Mouse (Mus musculus): ENCODE results near the gene Smug1. TPM values are rescaled to one million over a fixed set of nuclear protein-coding genes. Genes with fewer than 3 reads are reported as not detected.

Gene Smug1
- polyA plus RNA-seq (2016; fragmentation: Nextera tagmentation; extraction: Ambion mirVana): 24.6 and 27.4 TPM in 2 replicates

DNA sequence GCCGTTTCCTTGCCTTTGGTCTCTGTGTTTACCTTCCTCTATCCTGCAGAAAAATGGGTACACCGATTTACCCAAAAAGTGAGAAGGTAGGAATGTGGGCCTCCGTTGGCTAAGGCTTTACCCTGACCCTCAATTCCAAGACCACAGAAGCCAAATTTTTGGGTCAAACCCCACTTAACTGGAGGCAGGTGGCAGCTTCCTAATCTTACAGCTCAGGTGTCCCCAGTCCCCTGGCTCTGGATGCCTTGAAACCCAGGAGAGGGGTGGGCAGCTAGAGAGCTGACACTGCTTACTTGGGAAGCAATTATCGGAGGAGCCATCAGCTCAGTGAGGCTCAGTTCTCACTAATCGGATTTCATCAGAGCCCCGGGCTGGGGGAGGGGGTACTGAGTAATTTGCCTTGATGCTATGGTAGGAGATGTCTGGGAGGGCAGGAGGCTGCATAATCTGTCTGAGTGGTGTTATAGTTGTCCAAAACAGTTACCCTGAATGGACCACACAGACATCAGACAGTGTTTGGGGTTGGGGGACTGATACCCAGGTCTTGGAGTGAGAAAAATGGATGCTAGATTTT, at the start of gene Smug1:
Gene Smug1, minus strand, starts transcription at position 51 of the 574 bp plus-strand sequence.
- peaks cover 43% of the 10 kb centered on the region for H3K4me1 ChIP-seq
- 25% methylated on average over 6 of the region's 6 CpGs for WGBS
- no peak for ATAC-seq (ENCODE audit: low FRiP score)
- H3K36me3 ChIP-seq (replicated peaks): no peaks in the 10 kb centered on the region
- no peak within 1 kb of the TSS for H3K27ac ChIP-seq
- H3K4me3 ChIP-seq (replicated peaks): no peak within 1 kb of the TSS
- peaks cover 69% of the 10 kb centered on the region for H3K27me3 ChIP-seq
- H3K9me3 ChIP-seq: no peaks in the 10 kb centered on the region
- no peak within 1 kb of the TSS for H3K9ac ChIP-seq
- no peak within 1 kb of the TSS for H3K4me2 ChIP-seq

DNA sequence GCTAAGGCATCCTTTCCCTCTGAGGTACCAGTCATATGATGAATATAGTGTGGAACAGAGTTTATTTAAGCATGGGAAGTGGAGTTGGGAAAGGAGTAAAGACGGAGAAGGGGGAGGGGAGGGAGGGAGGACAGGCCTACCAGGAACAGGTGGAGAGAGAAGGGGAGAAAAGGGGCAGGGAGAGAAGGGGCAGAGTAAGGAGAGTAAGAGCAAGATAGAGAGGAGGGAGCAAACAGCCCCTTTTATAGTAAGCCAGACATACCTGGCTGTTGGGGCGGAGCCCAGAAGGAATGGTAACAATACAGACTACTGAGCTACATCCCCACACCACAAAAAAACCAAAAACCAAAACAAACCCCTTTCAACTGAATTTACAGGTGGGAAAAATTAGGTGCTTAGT, 49.2 kb upstream of the Smug1 start:
- peak overlapping the region; percentile 96 for H3K27ac ChIP-seq
- H3K27me3 ChIP-seq: no peaks in the 10 kb centered on the region
- peak overlapping the region; percentile 56 for H3K4me2 ChIP-seq
- 12% methylated on average over 2 of the region's 2 CpGs for WGBS
- H3K4me1 ChIP-seq: peaks cover 45% of the 10 kb centered on the region
- H3K4me3 ChIP-seq (replicated peaks): peak overlapping the region; percentile 39; the same call in 1 of the 2 replicates
- peak; percentile 10; the same call in 1 of the 2 replicates for ATAC-seq (ENCODE audit: low FRiP score)
- H3K9me3 ChIP-seq: no peaks in the 10 kb centered on the region
- H3K36me3 ChIP-seq (replicated peaks): peaks cover 25% of the 10 kb centered on the region
- H3K9ac ChIP-seq: peak overlapping the region; percentile 47; the same call in 1 of the 2 replicates

DNA sequence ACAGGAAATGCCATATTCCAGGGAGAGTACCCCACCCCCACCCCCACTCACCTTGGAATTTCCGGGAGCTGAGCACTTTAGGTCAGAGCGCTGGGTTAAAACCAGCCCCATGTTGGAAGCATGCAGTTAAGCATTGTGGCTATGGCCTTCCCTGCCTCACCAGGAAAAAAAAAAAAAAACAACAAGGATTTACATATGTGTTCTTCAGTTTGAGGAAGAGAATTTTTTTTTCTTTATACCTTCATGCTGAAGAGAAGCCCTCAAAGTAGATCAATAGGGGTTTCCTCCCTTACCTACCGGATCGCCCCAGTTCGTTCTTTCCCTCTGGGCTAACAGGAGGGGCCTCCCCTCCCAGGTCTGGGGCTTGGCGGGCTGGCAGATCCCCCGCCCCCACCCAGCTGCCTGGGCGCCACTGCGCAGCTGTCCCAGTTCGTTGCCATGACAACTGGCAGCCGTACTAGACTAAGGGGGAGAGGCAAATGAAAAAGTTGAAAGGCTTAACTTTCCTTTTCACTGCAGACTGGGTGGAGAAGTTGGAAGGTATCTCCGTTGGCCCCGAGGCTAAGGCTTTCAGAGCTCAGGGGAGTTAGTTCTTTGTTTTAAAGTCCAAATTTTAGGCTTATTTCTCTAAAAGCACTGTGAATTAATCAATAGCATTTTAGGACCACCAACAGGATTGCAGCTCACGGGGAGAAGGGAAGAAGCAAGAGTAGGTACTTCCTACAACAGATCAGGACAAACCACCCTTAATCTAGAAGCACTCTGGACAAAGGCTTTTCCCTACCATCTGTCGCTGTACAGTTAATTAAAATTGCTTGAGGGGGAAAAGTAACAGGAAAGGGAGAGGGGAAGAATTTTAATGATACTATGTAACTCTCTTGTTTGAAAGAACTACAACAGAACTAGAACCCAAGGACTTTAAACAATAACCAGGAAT, 48.3 kb upstream of the Smug1 start:
- peak overlapping the region; percentile 44 for H3K9ac ChIP-seq
- no peaks in the 10 kb centered on the region for H3K27me3 ChIP-seq
- peaks cover 41% of the 10 kb centered on the region for H3K4me1 ChIP-seq
- ATAC-seq (ENCODE audit: low FRiP score): peak; percentile 98
- H3K4me2 ChIP-seq: peak overlapping the region; percentile 56
- peak overlapping the region; percentile 96 for H3K27ac ChIP-seq
- no peaks in the 10 kb centered on the region for H3K9me3 ChIP-seq
- WGBS: 0% methylated on average over 15 of the region's 15 CpGs
- H3K36me3 ChIP-seq (replicated peaks): peaks cover 29% of the 10 kb centered on the region
- peak overlapping the region; percentile 39 for H3K4me3 ChIP-seq (replicated peaks)

DNA sequence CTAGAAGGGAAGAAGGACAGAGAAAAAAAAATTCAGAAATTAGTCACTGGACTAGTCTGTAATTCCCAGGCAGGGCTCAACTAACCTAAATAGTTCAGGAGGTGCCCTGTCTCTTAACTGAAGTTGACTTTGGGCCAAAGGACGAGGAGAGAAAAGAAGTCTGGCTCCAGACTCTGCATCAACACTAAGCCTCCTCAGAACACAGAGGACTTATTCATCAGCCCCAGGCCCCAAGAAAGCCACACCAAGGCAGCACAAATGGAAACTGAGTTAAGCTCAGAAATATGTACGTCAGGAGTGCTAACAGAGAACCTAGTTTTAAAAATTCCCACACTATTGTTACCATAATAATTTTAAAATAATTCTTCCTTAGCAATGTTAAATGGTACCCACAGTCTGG, 47.3 kb upstream of the Smug1 start:
- H3K36me3 ChIP-seq (replicated peaks): peaks cover 36% of the 10 kb centered on the region
- peaks cover 41% of the 10 kb centered on the region for H3K4me1 ChIP-seq
- peak overlapping the region; percentile 29 for H3K4me3 ChIP-seq (replicated peaks)
- peak overlapping the region; percentile 54 for H3K4me2 ChIP-seq
- no peak for ATAC-seq (ENCODE audit: low FRiP score)
- H3K9ac ChIP-seq: peak overlapping the region; percentile 46
- 6% methylated on average over 2 of the region's 2 CpGs for WGBS
- H3K27me3 ChIP-seq: no peaks in the 10 kb centered on the region
- no peaks in the 10 kb centered on the region for H3K9me3 ChIP-seq
- H3K27ac ChIP-seq: peak overlapping the region; percentile 79

DNA sequence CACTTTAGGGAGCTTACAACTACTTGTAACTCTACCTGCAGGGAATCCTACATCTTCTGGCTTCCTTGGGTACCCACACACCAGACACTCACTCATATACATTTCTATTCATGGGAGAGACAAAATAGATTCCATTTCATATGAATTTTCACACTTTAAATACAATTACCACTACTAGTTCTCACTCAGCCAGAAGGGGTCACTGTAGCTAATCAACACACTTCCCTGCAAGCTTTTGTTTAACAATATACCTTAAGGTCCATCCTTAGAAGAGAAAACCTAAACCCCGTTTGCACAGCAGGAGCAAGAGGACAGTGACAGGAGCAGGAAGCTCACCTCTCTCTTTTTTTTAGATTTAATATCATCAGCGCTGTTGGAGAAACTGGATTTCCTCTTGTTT, 38.3 kb upstream of the Smug1 start:
- H3K4me1 ChIP-seq: no peaks in the 10 kb centered on the region
- H3K36me3 ChIP-seq (replicated peaks): peaks cover 77% of the 10 kb centered on the region
- H3K27ac ChIP-seq: no peak overlapping the region

DNA sequence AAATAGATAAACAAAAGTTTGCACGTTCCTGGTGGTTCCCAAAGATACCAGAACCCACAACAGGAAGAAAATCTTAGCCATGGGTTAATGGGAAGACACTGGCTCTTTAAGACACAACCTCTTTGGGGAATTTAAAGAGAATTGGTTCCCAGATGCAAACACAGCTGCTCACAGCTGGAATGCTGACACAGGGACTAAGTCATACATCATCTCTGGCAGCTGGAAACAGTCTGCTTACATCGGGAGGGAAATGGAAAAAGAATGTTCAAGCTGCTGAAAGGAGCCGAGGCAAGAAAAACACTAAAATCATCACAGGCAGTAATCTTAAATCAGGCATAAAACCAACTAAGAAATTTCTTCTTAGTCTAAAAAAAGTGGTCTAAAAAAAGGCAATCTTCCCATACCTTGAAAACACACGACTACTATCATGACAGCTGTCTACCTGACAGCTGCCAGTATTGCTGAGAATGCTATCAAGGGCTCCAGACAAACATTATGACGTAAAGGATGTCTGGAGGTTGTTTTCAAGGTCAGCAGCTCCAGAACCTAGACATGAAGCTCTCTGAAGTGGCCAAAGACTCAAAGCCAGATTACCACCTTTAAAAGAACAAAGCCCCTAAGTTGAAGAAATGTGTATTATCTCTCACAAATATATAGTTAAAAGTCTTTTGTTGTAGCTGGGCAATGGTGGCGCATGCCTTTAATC, 35.3 kb upstream of the Smug1 start:
- Histone ChIP-seq H3K27me3 (no peaks in the 10 kb centered on the region), H3K4me3 (replicated peaks) (no peak overlapping the region), H3K4me2 (no peak overlapping the region), H3K9ac (no peak overlapping the region; the same call in 1 of the 2 replicates), H3K36me3 (replicated peaks) (peaks cover 82% of the 10 kb centered on the region), H3K27ac (no peak overlapping the region), H3K4me1 (no peaks in the 10 kb centered on the region), H3K9me3 (no peaks in the 10 kb centered on the region)
- no peak for ATAC-seq (ENCODE audit: low FRiP score)
- 78% methylated on average over 6 of the region's 6 CpGs for WGBS

More for the DNA sequence above, 38.3 kb upstream of the Smug1 start:
- H3K4me2 ChIP-seq: no peak overlapping the region
- no peaks in the 10 kb centered on the region for H3K9me3 ChIP-seq
- 66% methylated on average over 2 of the region's 2 CpGs for WGBS
- H3K27me3 ChIP-seq: no peaks in the 10 kb centered on the region
- H3K4me3 ChIP-seq (replicated peaks): no peak overlapping the region
- ATAC-seq (ENCODE audit: low FRiP score): no peak
- no peak overlapping the region for H3K9ac ChIP-seq

DNA sequence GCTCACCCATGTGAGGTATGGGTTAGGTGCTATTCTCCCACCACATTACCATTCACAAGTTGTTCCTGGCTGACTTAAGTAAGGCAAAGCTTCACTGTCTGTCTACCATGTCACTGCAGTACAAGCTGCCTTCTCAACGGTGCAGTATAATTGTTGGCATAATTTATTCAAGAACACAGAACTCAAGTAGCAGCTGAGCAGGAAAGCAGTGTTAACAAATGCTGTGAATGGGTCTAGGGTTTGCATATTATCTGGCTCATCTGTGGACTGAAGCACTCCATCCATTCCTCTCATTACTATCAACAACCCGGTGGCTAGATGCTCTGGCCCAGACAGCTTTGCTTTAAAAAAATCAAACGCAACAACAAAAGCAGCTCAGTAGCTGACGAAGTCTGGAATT, 30.9 kb upstream of the Smug1 start:
- H3K27ac ChIP-seq: no peak overlapping the region
- peaks cover 82% of the 10 kb centered on the region for H3K36me3 ChIP-seq (replicated peaks)
- ATAC-seq (ENCODE audit: low FRiP score): no peak
- no peak overlapping the region for H3K4me3 ChIP-seq (replicated peaks)
- 74% methylated on average over 4 of the region's 4 CpGs for WGBS
- no peak overlapping the region for H3K4me2 ChIP-seq
- no peak overlapping the region for H3K9ac ChIP-seq
- H3K27me3 ChIP-seq: no peaks in the 10 kb centered on the region
- no peaks in the 10 kb centered on the region for H3K4me1 ChIP-seq
- H3K9me3 ChIP-seq: no peaks in the 10 kb centered on the region

DNA sequence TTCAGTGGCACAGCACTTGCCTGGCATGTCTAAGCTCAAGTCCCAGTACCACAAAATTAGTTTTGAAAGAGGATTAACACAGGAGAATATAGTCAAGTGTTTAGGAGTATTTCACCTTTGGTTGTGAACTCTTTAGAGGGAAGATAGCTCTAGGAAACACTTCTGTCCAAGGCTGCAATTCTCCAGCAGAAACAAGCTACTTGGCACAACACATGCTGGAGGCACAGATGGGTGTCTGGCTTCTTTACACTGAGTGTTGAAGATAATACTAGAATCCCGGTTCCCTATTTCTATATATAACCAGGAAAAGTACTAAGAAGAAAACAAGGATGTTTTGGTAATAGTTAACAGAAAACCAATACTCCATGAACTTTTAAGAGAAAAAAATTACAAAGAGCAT, 29.9 kb upstream of the Smug1 start:
- WGBS: 83% methylated on average over 1 of the region's 1 CpGs

DNA sequence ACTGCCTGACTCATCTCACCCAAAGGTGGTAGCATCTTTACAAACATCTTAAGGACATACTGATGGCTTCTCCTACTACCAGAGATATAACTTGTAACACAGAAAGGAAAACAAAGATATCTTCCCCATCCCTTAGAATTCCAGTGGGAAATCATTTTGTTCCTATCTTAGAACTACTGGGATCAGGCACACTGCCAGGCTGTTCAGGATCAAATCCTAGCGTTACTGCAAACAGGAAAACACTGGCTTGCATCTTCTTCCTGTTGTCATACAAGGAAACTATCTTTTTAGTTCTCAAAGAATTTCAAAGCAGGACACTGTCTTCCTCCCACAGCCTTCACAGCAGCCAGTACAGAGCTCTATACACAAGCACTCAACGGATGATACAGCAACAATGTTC, 26.7 kb upstream of the Smug1 start:
- Histone ChIP-seq H3K4me3 (replicated peaks) (no peak overlapping the region), H3K27ac (no peak overlapping the region), H3K9me3 (no peaks in the 10 kb centered on the region), H3K4me1 (no peaks in the 10 kb centered on the region), H3K9ac (no peak overlapping the region), H3K4me2 (no peak overlapping the region), H3K27me3 (no peaks in the 10 kb centered on the region), H3K36me3 (replicated peaks) (peaks cover 84% of the 10 kb centered on the region)
- no peak for ATAC-seq (ENCODE audit: low FRiP score)
- 93% methylated on average over 2 of the region's 2 CpGs for WGBS

More for the DNA sequence above, 29.9 kb upstream of the Smug1 start:
- Histone ChIP-seq H3K9ac (no peak overlapping the region), H3K4me2 (no peak overlapping the region), H3K27ac (no peak overlapping the region), H3K4me3 (replicated peaks) (no peak overlapping the region), H3K27me3 (no peaks in the 10 kb centered on the region), H3K9me3 (no peaks in the 10 kb centered on the region), H3K36me3 (replicated peaks) (peaks cover 84% of the 10 kb centered on the region), H3K4me1 (no peaks in the 10 kb centered on the region)
- no peak for ATAC-seq (ENCODE audit: low FRiP score)

DNA sequence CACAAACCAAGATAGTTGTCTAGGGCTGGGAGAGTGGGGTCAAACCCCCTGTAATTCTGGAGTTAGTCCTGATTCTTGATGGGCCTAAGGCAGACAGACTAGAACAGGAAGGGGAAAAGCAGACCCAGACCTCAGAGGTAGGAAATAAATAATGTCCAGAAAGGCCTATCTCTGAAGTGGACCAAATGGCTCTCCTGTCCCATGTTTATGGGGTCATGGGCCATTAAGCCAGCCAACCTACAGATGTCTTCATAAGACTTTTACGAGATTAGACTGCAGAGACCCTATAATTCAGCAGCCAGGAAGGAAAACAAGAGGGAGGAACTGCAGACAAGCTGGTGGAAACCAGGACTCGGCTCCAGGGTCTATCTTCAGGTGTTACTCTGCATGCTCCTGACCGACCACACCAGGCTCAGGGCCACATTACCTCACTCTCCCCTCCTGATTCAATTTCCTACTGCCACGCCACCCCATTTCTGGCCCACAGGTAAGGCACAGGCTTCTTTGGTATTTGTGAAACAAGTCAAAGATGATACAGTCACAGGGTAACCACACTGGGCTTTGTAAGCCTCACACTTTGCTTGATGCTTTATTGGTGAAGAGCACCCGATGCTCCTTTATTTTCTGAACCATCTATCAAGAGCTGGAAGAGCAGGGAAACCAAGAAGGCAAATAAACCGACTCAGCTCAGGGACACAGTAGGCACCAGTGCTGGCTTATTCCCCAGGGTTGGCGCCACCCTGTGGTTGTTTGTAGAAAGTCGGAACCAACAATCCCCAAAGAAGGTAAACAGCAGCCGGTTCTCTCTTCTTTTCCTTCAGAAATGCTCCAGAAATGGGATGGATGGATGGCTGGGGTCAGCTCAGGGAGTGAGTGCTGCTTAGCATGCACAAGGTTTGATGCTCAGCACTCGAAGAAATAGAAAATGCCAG, 23.9 kb upstream of the Smug1 start:
- no peak overlapping the region for H3K4me3 ChIP-seq (replicated peaks)
- no peak overlapping the region for H3K4me2 ChIP-seq
- H3K27ac ChIP-seq: peak overlapping the region; percentile 25; the same call in 1 of the 2 replicates
- H3K27me3 ChIP-seq: no peaks in the 10 kb centered on the region
- peaks cover 57% of the 10 kb centered on the region for H3K36me3 ChIP-seq (replicated peaks)
- ATAC-seq (ENCODE audit: low FRiP score): peak; percentile 50
- no peaks in the 10 kb centered on the region for H3K9me3 ChIP-seq
- 66% methylated on average over 10 of the region's 10 CpGs for WGBS
- H3K4me1 ChIP-seq: no peaks in the 10 kb centered on the region
- H3K9ac ChIP-seq: no peak overlapping the region

DNA sequence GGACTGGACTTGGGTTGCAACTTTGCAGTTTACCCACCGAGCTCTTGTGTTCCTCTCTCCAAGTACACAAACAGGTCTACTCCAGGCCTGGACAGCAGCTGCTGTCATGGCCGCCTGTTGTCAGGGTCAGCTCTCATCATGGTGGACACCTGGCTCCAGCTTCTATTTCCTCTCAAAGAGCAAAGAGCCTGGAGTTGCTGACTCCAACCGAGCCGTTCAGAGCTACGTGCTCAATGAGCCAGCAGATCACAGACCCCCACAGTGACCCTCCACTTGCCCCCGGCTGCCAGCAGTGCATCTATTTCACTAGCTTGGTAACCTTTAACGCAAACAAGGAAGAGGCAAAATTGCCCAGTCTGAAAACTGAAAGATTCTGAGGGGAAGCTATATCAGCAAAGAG, 23.2 kb upstream of the Smug1 start:
- H3K4me2 ChIP-seq: no peak overlapping the region
- H3K4me3 ChIP-seq (replicated peaks): no peak overlapping the region
- 85% methylated on average over 7 of the region's 7 CpGs for WGBS
- 0 out of 2 replicates have a peak overlapping the region, but pooled peaks have one; percentile 25 for H3K27ac ChIP-seq
- H3K4me1 ChIP-seq: no peaks in the 10 kb centered on the region
- ATAC-seq (ENCODE audit: low FRiP score): no peak
- H3K36me3 ChIP-seq (replicated peaks): peaks cover 50% of the 10 kb centered on the region
- H3K9me3 ChIP-seq: no peaks in the 10 kb centered on the region
- no peaks in the 10 kb centered on the region for H3K27me3 ChIP-seq
- no peak overlapping the region for H3K9ac ChIP-seq
